Mouse (Mus musculus): ENCODE measurements at regions not wholly inside any gene's neighbourhood (a gene's known extent, or its start where the extent isn't known, plus 50 kb on each side); places are given as distances from the start of the nearest gene placed in this dataset.

DNA sequence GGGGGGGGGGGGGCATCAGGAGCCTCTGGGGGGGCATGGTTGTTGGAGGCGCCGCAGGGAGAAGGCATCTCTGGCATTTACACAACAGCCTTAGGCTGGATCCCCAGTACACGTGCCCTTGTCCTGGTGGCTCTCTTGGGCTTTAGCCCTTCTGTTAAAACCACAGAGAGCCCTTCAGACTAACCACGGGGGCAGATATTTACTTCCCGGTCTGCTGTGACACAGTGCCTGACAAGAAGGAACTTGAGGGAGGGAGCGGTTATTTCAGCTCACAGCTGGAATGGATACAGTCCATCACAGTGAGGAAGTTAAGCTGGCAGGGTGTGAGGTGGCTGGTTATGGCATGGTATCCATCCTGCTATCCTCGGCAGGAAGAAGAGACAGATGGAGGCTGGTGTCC lies 71.0 kb upstream of the Gm11733 start:
- no peak for DNase-seq
- WGBS (ENCODE audit: insufficient replicate concordance), result 5% methylated on average over 7 of the region's 7 CpGs
- H3K27ac ChIP-seq, result no peak overlapping the region
- H3K9ac ChIP-seq, result no peak overlapping the region
- no peaks in the 10 kb centered on the region for H3K36me3 ChIP-seq
- peaks cover 92% of the 10 kb centered on the region for H3K27me3 ChIP-seq
- ATAC-seq (ENCODE audit: low read depth), result no peak
- H3K4me1 ChIP-seq (replicated peaks), result peaks cover 26% of the 10 kb centered on the region
- H3K9me3 ChIP-seq (replicated peaks), result no peaks in the 10 kb centered on the region
- H3K4me3 ChIP-seq (replicated peaks), result no peak overlapping the region
- H3K4me2 ChIP-seq, result no peak overlapping the region

DNA sequence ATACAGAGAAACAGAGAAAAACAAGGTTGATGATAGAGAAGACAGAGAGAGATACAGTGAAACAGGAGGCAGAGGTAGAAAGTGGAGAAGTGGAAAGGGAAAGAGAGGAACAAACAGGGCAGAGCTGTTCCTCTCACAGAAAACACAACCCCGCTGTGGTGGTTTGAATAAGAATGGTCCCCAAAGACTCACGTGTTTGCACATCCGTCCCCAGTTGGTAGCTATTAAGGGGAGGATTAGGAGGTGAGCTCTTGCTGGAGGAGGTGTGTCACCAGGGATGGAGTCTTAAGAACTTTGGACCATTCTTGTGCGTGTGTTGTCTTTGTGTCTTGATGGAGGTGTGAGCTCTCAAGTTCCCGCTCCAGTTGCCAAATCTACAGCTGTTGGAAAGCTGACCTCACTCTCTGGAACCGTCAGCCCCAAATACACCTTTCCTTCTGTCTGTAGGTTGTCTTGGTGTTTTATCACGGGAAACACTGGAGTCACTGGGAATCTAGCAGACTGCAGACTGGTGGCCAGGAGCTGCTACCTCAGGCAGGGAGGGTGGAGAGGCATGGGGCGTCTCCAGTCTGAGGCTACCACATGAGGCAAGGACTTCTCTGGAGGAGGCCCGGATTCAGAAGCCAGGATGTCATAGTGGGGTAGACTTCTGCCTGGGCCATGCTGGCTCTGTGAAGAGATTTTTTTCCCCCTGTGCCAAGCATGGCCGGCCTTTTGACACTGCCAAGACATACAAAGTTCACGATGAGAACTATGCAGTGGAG lies 70.0 kb upstream of the Gm11733 start:
- WGBS (ENCODE audit: insufficient replicate concordance), result 9% methylated on average over 11 of the region's 11 CpGs
- H3K9ac ChIP-seq, result no peak overlapping the region
- no peak overlapping the region for H3K27ac ChIP-seq
- peaks cover 82% of the 10 kb centered on the region for H3K27me3 ChIP-seq
- DNase-seq (no peak), ATAC-seq (ENCODE audit: low read depth) (no peak)
- peaks cover 20% of the 10 kb centered on the region for H3K4me1 ChIP-seq (replicated peaks)
- H3K9me3 ChIP-seq (replicated peaks), result no peaks in the 10 kb centered on the region
- H3K4me3 ChIP-seq (replicated peaks), result no peak overlapping the region
- H3K36me3 ChIP-seq, result no peaks in the 10 kb centered on the region
- H3K4me2 ChIP-seq, result no peak overlapping the region

DNA sequence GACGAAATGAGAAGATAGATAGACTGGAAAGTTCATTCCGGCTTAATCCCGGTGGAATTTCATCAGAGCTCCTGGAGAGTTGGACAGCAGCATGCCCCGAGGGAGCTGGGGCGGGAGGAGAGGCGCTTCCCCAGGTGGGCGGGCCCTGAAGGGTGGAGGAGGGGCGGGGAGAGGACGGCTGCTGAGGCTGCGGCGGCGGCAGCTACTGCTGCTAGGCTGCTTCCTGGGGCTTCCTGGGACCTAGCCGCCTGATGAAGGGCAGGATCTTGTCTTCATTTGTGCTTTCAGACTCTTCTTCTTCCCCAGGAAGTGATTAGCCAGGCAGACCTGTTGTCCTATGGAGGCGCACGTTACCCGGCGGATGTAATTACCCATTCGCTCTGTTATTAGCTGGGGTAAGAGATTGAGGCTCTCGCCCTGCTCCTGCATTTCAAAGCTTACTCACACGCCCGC lies 69.3 kb upstream of the Gm11733 start:
- Histone ChIP-seq H3K4me3 (replicated peaks) (peak overlapping the region; percentile 30), H3K27ac (no peak overlapping the region), H3K9ac (no peak overlapping the region), H3K9me3 (replicated peaks) (no peaks in the 10 kb centered on the region), H3K4me1 (replicated peaks) (peaks cover 26% of the 10 kb centered on the region), H3K4me2 (peak overlapping the region; percentile 48), H3K36me3 (no peaks in the 10 kb centered on the region), H3K27me3 (peaks cover 79% of the 10 kb centered on the region)
- no peak for ATAC-seq (ENCODE audit: low read depth)
- 2% methylated on average over 21 of the region's 21 CpGs for WGBS (ENCODE audit: insufficient replicate concordance)
- no peak for DNase-seq

DNA sequence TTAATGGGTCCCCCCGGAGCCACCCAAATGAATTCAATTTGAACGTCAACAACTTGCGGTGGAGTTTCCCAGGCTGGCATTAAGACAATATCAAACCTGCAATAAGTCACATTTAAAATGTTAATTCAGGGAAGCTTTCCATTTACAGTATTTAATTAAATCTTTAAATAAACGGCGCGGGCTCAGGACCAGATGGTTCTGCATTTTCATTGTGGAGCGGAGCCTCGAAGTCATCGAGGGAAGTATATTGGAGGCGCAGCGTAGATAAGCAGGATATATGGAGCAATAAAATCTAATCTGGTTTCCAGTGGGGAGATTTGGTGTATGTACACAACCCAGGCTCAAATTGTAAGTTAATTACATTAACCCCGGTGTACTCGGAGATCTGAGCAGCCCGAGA lies 68.7 kb upstream of the Gm11733 start:
- WGBS (ENCODE audit: insufficient replicate concordance), result 4% methylated on average over 14 of the region's 14 CpGs
- Histone ChIP-seq H3K9me3 (replicated peaks) (no peaks in the 10 kb centered on the region), H3K27me3 (peaks cover 77% of the 10 kb centered on the region), H3K4me2 (peak overlapping the region; percentile 48; the same call in 1 of the 2 replicates), H3K27ac (no peak overlapping the region), H3K4me3 (replicated peaks) (no peak overlapping the region), H3K36me3 (no peaks in the 10 kb centered on the region), H3K4me1 (replicated peaks) (peaks cover 30% of the 10 kb centered on the region), H3K9ac (no peak overlapping the region)
- DNase-seq (no peak), ATAC-seq (ENCODE audit: low read depth) (no peak)

DNA sequence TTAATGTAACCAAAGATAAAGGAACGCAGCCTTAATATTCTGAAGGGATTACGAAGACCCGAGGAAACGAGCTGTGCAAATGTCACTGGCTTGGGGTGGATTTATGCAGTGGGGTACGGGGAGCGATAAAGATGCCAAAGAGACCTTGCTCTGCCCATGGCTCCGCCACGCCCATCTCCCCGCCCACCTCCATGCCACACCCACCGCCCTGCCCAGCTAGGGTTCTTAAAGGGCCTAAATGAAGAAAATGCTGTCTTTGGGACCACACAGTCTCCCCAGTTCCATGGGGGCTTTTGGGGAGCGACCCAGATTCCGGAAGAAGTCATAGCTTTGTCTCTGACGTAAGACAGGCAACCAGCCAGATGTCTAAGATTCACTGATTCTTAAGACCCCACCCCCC lies 68.2 kb upstream of the Gm11733 start:
- Histone ChIP-seq H3K4me1 (replicated peaks) (peaks cover 30% of the 10 kb centered on the region), H3K27me3 (peaks cover 72% of the 10 kb centered on the region), H3K9me3 (replicated peaks) (no peaks in the 10 kb centered on the region), H3K36me3 (no peaks in the 10 kb centered on the region), H3K4me3 (replicated peaks) (no peak overlapping the region), H3K4me2 (no peak overlapping the region), H3K9ac (no peak overlapping the region), H3K27ac (no peak overlapping the region)
- WGBS (ENCODE audit: insufficient replicate concordance), result 7% methylated on average over 13 of the region's 13 CpGs
- ATAC-seq (ENCODE audit: low read depth) (no peak), DNase-seq (peak; percentile 44)

DNA sequence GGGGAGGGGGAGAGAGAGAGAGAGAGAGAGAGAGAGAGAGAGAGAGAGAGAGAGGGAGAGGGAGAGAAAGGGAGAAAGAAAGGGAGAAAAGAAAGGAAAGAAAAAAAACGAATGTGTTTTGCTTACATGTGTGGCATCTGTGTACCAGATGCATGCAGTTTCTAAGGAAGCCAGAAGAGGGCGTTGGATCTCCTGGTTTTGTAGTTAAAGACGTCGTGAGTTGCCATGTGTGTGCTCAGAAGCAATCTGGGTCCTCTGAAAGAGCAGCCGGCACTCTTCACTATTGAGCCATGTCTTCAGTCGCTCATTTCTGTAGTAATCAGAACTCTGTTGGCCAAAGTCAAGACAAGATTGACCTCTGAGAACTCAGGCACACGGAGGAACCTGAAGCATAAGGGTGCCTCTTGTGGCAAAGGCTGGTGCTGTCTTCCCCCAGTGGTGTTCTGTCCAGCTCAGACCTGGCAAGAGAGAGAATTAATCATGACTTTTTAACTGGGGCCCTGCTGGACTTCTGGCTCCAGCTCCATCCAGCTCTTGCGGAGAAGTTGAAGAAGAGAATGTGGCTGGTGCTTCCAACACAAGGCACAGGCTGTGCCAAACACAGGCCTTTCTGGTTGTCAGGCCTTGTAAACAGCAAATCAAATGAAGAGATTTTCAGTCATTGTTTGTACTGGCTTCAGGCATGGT lies 67.0 kb upstream of the Gm11733 start:
- 45% methylated on average over 8 of the region's 8 CpGs for WGBS (ENCODE audit: insufficient replicate concordance)
- no peak overlapping the region for H3K4me3 ChIP-seq (replicated peaks)
- peaks cover 30% of the 10 kb centered on the region for H3K4me1 ChIP-seq (replicated peaks)
- H3K27me3 ChIP-seq, result peaks cover 66% of the 10 kb centered on the region
- H3K27ac ChIP-seq, result no peak overlapping the region
- H3K36me3 ChIP-seq, result no peaks in the 10 kb centered on the region
- H3K9ac ChIP-seq, result no peak overlapping the region
- ATAC-seq (ENCODE audit: low read depth), result no peak
- H3K4me2 ChIP-seq, result no peak overlapping the region
- H3K9me3 ChIP-seq (replicated peaks), result no peaks in the 10 kb centered on the region
- DNase-seq, result no peak

DNA sequence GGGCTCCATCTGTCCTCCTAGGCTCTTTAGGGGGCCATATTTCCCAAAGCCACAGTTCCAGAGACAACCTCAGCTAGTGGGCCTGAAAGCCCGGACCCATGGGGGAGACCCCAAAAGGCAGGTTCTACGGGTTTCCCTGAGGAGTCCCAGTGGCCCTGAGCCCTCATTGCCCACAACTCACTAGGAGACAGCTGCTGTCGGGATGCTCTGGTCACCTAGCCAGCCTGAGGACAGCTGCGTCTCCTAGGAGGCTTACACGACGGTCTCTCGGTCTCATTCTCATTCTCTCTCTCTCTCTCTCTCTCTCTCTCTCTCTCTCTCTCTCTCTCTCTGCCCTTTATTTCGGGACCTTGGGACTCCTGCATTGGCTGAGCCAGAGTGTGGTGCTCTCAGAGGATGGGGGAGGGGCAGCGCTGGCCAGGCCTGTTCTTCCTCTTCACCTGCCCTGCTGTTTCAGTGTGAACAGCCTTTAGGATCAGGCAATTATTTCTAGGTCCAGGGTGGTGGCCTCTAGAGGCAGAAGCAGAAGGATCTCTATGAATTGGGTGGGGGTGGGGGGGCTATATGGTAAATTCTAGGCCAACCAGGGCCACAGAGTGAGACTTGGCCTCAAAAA lies 66.1 kb upstream of the Gm11733 start:
- Histone ChIP-seq H3K4me1 (replicated peaks) (peaks cover 30% of the 10 kb centered on the region), H3K4me2 (no peak overlapping the region), H3K36me3 (no peaks in the 10 kb centered on the region), H3K9ac (no peak overlapping the region), H3K9me3 (replicated peaks) (no peaks in the 10 kb centered on the region), H3K27ac (no peak overlapping the region), H3K27me3 (peaks cover 57% of the 10 kb centered on the region), H3K4me3 (replicated peaks) (no peak overlapping the region)
- 47% methylated on average over 8 of the region's 9 CpGs for WGBS (ENCODE audit: insufficient replicate concordance)
- ATAC-seq (ENCODE audit: low read depth) (no peak), DNase-seq (no peak)

DNA sequence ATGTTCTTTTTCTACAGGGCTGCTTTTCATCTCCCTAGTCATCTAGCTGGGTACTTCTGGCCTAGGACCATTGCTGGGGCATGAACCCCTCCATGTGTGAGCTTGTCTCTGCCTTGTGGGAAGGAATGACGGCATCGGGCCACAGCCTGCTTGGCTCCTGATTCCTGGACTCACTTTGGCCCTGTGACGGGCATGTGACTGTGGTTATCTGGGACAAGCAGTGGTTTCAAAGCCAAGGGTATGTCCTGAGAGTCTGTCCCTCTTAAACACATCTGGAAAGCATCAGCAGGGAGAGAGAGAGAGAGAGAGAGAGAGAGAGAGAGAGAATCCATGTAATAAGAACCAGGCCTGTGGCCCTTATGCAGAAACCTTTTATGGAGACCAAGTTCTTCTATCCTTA lies 65.2 kb upstream of the Gm11733 start:
- 66% methylated on average over 3 of the region's 3 CpGs for WGBS (ENCODE audit: insufficient replicate concordance)
- Histone ChIP-seq H3K4me3 (replicated peaks) (no peak overlapping the region), H3K36me3 (no peaks in the 10 kb centered on the region), H3K9me3 (replicated peaks) (no peaks in the 10 kb centered on the region), H3K4me1 (replicated peaks) (peaks cover 30% of the 10 kb centered on the region), H3K27ac (no peak overlapping the region), H3K9ac (no peak overlapping the region), H3K4me2 (no peak overlapping the region), H3K27me3 (peaks cover 48% of the 10 kb centered on the region)
- DNase-seq (no peak), ATAC-seq (ENCODE audit: low read depth) (no peak)

DNA sequence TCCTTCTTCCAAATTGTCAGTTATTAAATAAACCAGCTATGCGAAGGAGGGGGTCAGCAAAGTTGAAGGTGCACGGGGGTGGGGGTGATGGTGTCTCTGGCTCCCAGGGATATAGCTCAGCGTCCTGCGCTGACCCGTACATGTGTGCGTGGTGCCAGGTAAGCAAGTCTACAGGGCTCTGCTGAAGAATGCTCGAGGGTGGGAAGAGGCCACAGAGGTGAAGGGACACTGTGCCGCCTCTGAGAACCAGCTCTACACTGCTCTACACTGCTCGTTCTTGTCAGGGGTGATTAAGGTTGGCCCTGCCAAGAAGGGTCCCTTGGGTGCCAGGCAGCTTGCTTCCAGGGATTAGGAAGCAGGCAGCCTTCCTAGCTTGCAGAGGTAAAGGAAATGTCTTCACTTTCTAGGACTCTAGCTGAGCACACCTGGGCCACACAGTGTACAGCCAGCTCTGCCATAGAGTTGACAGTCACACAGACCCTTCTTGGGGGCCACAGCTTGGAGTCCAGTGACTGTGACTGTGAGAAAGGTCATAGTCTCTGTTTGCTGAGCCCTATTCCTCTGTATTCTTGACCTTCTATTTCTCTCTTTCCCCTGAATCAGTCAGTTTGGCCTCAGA lies 64.7 kb upstream of the Gm11733 start:
- no peak overlapping the region for H3K4me2 ChIP-seq
- ATAC-seq (ENCODE audit: low read depth), result no peak

DNA sequence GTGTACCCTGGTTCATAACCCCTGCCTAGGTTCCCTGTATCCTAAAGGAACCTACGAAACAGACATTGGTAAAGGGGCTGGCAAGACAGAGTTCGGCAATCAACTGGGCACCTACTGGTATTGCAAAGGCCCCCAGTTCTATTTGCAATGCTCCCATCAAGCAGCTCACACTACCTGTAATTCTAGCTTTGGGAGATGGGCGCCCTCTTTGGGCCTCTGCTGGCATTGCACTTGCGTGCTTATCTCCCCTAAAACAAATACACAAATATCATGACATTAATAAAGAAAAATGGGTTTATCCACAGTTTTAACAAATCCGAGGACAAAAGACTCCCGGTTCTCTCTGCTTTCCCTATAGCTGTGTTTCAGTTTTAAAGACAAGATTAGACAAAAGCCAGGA lies 61.5 kb upstream of the Gm11733 start:
- no peaks in the 10 kb centered on the region for H3K36me3 ChIP-seq
- no peak overlapping the region for H3K4me3 ChIP-seq (replicated peaks)
- WGBS (ENCODE audit: insufficient replicate concordance), result 59% methylated on average over 6 of the region's 6 CpGs
- no peak for DNase-seq
- no peak overlapping the region for H3K9ac ChIP-seq
- H3K9me3 ChIP-seq (replicated peaks), result no peaks in the 10 kb centered on the region
- H3K4me2 ChIP-seq, result no peak overlapping the region
- H3K27ac ChIP-seq, result no peak overlapping the region
- peaks cover 21% of the 10 kb centered on the region for H3K27me3 ChIP-seq
- peaks cover 13% of the 10 kb centered on the region; the same call in 1 of the 2 replicates for H3K4me1 ChIP-seq (replicated peaks)
- ATAC-seq (ENCODE audit: low read depth), result no peak

More for the DNA sequence above, 64.7 kb upstream of the Gm11733 start:
- Histone ChIP-seq H3K4me3 (replicated peaks) (no peak overlapping the region), H3K27ac (no peak overlapping the region), H3K9ac (no peak overlapping the region), H3K9me3 (replicated peaks) (no peaks in the 10 kb centered on the region), H3K36me3 (no peaks in the 10 kb centered on the region), H3K27me3 (peaks cover 43% of the 10 kb centered on the region), H3K4me1 (replicated peaks) (peaks cover 27% of the 10 kb centered on the region)
- no peak for DNase-seq
- WGBS (ENCODE audit: insufficient replicate concordance), result 60% methylated on average over 9 of the region's 9 CpGs

DNA sequence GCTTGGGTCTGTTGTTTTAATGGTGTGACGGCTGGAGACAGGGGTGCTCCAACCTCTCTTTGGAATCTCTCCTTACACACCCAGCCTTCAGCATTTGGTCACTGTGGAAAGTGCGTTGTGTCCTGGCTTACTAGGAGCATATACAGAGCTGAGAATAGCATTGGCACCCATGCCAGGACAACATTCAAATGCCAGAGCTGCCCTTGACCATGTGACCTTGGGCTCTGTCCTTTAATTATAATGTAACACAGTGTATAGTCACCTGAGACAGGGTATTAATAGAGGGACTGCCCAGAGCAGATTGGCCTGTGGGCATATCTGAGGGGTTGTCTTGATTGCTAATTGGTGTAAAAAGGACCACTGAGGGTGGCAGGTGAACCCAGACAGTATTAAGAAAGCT lies 60.7 kb upstream of the Gm11733 start:
- Histone ChIP-seq H3K36me3 (no peaks in the 10 kb centered on the region), H3K4me2 (no peak overlapping the region), H3K9me3 (replicated peaks) (no peaks in the 10 kb centered on the region), H3K4me1 (replicated peaks) (peaks cover 13% of the 10 kb centered on the region; the same call in 1 of the 2 replicates), H3K4me3 (replicated peaks) (no peak overlapping the region), H3K9ac (no peak overlapping the region), H3K27me3 (peaks cover 17% of the 10 kb centered on the region; the same call in 1 of the 2 replicates), H3K27ac (no peak overlapping the region)
- DNase-seq, result no peak
- ATAC-seq (ENCODE audit: low read depth), result no peak
- WGBS (ENCODE audit: insufficient replicate concordance), result 73% methylated on average over 2 of the region's 2 CpGs
